Mouse (Mus musculus): ENCODE results near the gene Dnajc16.

Gene Dnajc16

DNA sequence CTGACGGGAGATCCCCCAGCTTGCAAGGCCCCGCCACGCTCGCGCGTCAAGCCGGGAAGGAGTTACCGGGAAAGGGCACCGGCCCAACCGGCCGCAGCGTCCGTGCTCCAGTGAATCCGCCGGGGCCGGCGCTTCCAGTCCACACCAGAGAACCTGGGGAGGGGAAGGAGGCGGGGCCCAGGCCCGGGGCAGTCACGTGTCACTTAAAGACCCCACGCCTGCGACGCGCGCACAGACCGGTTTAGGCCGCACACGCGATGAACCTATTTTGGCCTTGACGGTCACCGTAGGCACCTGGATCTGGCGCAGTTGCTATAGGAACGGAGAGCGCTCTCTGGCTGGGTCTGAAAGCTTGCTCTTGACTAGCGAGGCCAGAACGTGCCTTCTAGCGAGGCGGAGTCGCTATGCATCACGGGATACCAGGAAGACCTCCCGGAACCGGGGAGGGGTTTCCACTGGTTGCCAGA lies at the start of gene Dnajc16:
TSS of gene Dnajc16 (minus strand) at position 408 of the 467 bp plus-strand sequence.
- peak; percentile 98 for DNase-seq

DNA sequence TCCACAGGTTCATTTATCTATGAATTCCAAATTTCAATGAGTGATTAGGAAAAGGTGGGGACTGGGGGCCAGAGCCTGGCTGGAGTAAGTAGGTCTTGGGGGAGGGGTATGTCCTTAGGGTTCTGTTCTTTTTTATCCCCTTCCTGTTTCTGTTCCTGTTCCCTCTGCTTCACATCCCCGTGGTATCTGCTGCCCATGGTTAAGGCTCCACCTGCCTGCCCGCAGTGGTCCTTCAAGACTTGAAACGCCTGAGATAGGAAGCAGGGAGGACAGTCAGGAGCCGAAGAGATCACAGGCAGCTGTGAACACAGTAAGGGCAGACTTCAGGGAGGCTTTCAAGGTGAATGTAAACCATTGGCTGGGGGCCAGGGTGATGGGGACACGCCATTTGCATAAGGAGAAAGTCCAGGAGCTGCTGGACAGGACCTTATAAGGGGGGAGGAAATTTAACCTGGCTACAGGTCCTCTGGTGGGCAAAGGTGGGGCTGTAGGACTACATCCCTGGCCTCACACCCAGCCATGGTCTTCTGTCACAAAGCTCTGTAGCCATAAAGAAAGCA lies 43.9 kb upstream of the Dnajc16 start:
- DNase-seq = no peak

DNA sequence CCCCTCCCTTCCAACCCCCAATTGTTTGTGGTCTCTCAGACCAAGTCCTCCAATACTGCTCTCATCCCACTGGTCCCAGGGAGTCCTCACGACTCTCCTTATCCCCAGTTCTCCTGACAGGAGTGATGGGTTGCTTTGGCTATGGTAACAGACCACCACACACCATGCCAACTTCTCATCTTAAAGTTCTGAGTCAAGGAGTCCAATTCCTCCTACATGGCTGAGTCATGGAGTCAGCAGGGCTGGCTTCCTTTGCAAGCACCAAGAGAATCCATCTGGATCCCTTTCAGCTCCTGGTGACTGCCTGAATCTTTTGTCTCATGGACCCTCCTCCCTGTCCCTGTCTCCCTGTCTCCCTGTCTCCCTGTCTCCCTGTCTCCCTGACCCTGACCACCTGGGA lies 43.2 kb upstream of the Dnajc16 start:
- no peak for DNase-seq

DNA sequence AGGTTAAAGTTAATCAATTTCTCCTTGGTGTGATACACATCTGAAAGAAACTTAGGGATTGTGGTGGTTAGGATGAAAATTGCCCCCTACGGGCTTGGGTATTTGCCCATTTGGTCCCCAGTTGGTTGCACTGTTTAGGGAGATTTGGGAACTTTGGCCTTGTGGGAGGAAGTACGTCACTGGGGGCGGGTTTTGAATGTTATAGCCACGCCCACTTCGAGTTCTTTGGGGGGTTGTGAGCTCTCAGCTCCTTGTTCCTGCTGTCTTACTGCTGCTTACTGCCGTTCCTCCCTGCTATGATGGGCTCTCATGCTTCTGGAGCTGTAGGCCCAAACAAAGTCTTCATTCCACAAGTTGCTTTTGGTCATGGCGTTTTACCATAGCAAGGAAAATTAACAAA lies 40.6 kb upstream of the Dnajc16 start:
- no peak for DNase-seq

DNA sequence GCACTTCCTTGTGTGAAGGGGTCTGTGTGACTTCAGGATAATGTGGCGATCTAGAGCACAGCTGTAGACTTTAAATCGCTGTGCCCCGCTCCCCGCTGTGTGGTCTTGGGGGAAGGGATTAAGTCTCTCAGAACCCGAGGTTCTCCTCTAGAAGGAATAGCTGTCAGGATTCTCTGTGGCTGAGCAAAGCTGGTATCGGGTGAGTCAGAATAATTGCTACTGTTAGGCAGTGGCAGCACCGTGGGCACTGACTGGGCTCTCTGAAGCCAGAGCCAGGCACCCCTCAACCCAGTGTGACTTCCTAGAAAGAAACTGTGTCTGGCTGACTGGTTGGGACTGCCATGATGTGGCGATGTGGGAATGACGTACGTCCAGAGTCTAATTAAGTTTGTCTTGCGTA lies 39.6 kb upstream of the Dnajc16 start:
- DNase-seq = no peak

DNA sequence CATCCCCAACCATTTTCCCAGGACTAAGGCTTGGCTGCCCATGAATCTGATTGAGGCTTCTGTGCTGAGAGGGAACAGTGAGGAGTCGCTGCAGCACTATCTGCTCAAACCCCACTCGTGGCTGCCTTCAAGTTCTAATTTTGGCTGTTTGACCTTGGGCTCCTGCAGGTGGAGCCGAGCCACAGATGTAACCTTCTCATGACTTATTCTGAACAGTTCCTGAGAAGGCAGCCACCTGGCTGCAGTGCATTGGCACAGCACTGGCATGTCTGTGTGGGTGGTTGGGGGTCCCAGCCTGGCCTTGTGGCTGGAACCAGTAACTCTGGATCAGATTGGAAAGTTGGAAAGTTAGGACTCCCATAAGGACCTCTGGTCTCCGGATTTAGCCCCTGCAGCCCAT lies 37.4 kb upstream of the Dnajc16 start:
- DNase-seq = no peak

DNA sequence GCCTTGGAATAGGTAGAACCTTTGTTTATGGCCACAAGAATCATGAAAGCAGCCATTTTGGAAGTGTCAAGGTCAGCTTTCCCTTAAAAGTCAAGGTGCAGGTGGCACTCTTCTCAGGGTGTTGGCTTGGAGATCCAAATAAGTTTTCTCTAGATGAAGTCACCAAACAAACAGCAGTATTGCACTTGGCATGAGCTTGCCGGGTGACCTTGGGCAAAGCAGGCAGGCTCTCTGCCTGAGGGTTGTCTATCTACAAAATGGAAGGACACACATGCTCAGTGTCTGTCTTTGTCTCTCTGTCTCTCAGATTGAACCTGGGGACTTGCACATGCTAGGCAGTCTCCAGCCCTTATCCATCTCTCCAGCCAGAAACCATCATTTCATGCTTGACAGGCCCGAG lies 36.7 kb upstream of the Dnajc16 start:
- DNase-seq = no peak

DNA sequence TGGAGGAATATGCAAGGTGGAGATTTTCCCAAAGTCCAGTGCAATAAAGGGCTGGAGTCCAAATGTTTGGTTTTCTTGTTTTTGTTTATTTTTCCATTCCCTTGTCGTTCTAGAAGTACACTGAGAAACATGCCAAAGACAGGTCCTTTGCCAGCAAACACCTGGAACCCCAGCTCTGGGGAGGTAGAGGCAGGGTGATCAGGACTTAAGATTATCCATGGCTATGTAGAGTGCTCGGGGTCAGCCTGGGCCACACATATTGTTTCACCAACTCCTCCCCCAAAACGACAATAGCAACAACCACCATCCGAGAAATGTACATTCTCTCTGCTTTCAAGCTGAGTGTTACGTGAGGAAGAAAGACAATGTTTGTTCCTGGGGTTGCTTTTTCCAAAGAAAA lies 35.3 kb upstream of the Dnajc16 start, which contains the start of gene Cela2a:
TSS of gene Cela2a (minus strand) at position 101 of the 400 bp plus-strand sequence.
- DNase-seq = no peak

DNA sequence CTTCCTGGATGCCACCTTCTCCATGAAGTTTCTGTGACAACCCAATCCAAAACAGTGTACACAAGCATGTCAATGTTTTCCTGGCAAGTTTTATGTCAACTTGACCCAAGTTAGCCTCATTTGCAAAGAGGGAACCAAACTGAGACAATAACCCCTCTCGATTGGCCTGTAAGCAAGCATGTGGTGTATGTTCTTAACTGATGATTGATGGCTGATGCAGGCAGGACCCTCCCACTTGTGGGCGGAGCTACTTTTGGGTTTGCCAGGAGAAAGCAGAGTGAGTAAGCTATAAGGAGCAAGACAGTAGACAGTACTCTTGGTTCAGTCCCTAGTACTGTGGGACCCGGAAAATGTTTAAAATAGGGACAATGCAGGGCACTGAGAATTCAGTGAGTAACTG lies 32.2 kb upstream of the Dnajc16 start:
- peak; percentile 61 for DNase-seq

DNA sequence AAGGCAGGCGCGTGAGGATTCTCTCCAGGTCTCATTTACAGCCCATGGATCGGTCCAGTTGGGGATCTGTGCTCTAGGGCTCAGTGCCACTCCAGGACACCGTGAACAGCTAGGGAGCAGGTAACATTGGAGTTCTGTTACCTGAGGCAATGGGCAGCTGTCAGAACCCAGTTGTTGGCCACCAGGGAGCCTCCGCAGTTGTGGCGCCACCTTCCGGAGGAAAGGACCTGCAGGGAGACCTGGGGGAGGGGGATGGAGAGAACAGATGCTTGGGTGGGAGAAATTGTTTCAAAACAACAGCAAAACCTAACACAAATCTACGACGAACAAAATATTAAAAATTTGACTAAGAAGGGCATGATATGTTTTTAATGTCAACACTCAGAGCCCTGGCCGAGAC lies 31.4 kb upstream of the Dnajc16 start:
- DNase-seq = peak; percentile 50

DNA sequence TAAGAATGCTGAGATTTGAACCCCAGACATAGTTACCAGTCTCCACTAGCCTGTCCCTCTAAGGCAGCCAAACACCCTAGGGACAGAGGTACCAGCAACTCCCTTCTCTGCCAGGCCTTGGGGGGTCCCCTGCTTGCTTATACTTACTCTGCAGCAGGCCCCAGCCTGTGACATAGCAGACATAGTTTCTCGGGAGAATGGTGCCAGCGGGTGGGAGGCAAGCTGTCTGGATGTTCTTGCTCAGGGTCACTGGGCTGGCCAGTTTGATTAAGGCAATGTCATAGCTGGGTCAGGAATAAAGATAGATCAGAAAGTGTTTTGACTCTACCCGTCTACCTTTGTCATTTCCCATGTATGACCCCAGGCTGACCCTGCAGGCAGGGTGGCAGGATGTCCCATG lies 30.4 kb upstream of the Dnajc16 start:
- no peak for DNase-seq

DNA sequence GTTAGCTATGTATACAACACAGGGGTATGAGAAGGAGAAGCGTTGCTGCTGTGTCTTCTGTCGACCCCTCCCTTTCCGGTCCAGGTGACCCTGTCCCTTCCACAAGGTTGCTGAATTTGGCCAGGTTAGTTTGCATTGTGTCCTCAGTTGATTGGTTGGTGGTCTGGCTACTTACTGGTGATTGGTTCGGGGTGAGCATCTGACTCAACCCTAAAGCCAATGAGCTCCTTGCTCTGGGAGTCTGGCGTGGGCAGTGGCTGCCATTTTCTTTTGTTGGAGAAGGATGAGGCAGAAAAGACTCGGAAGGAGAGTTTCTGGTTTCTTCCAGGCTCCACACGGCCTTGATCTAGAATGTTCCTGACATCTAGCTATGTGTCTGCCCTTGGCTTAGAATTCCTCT lies 28.6 kb upstream of the Dnajc16 start:
- no peak for DNase-seq

DNA sequence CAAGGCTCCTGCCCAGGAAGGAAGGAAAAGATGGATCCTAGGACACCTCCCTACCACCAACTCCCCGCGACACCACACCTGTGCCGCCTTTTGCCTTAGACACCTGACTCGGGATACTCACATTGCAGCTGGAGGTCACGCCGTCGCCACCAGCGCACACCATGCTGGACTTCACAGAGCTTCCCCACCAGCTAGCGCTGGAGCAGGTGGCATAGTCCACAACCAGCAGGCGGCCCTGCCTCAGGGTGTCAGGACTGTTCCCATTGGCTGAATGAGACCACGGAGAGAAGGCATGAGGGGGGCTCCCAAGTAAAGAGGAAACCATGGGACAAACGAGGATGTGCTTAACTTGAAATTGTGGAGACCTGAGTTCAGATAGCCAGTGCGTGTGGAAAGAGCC lies 28.1 kb upstream of the Dnajc16 start:
- DNase-seq = no peak

DNA sequence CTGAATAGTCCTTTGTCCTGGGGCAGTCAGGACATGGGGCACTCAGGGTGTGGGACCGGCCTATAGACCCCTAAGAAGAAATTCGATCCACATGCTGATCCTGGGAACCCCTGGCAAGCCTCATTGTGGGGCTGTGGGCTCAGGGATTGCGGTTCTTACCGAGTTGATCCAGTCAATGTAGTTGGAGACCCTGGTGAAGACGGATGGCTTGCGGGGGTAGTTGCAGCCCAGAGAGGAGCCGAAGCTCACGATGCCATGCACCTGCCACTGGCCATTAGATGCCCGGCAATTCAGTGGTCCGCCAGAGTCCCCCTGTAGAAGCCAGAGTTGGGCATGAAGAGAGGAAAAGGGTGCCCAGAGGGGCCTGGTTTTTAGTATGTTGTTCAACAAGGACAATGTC lies 27.0 kb upstream of the Dnajc16 start:
- DNase-seq = no peak

DNA sequence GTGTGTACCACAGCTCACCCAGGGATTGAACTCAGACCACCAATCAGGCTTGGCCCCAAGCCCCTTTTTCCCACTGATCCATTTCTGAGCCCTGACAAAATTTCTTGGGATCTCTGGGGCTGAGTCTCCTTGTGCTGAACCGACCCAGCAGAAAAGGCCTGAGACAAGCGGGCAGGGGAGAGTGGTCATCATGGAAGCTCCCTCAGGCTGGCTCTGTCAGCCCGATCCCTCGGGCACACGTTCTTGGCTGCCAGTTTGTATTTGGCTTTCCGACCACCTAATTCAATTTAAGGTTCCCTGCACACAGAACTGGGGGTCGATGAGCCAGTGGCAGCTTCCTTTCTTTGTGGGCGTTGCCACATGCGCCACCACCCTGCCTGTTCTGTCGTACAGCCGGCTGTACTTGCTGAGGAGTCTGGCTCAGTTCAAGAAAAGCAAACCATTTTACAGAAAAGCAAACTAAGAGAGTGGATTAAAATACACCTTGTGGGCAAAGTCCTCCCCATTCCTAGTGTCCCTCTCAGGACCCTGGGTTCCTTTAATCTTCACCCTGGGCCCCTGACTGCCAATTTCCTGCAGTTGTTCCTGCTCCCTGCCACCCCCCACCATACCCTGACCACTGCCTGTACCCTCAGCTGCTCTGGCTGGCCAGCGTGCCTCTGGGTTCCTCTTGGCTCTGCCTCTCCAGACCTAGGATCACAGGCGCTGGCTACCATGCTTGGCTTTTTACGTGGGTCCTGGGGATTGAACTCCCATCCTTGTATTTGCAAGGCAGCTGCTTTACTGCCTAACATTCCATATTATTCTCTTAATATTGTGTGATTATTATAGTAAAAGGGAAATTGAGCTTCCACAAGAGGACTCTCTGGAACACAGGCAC lies 26.3 kb upstream of the Dnajc16 start:
- no peak for DNase-seq

DNA sequence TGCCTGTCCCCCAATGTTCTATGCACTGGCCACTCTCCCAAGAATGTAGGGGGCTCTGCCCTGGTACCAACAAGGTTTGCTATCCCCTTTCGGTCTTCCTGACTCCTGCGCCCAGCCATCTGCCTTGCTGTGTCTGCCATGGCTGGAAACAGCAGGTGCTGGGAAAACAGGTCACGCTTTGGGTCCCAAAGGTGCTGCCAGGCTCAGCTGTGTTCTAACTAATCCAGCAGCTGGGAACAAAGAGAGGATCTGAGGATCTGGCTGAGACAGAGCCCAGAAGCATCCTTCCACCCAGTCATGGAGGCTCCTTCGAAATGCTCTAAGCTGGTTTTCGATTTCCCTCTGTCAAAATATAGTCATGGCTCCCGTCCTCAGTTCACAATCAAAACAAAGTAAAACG lies 25.5 kb upstream of the Dnajc16 start:
- no peak for DNase-seq

DNA sequence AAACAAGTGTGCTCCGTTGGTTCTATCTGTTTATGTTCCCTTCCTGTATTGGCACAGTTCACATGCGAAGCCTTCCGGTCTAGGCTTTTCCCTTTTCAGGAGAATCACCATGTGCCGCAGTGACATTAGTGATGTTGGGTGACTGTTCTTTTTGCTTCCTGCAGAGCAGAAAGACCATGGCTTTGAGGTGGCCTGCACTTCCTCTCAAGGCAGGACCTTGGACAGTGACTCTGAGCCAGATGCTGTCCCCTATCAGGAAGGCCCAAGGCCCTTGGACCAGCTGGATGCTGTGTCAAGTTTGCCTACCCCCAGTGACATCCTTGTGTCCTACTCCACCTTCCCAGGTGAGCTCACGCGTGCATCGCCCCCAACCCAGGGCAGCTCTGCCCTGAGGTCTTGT lies 20.6 kb upstream of the Dnajc16 start:
- DNase-seq = no peak

DNA sequence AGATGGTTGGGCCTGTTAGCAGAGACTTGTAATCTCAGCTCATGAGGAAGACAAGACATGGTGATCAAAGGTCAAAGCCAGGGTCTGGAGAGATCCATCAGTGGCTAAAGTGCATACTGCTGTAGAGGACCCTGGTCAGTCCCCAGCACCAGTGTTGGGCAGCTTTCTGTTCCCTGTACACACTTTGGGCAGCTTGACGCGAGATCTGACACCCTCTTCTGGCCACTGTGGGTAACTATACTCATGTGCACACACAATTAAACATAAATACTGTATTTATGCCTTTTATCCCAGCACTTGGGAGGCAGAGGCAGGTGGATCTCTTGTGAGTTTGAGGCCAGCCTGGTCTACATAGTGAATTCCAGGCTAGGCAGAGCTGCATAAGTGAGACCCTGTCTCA lies 20.2 kb upstream of the Dnajc16 start:
- DNase-seq = no peak

DNA sequence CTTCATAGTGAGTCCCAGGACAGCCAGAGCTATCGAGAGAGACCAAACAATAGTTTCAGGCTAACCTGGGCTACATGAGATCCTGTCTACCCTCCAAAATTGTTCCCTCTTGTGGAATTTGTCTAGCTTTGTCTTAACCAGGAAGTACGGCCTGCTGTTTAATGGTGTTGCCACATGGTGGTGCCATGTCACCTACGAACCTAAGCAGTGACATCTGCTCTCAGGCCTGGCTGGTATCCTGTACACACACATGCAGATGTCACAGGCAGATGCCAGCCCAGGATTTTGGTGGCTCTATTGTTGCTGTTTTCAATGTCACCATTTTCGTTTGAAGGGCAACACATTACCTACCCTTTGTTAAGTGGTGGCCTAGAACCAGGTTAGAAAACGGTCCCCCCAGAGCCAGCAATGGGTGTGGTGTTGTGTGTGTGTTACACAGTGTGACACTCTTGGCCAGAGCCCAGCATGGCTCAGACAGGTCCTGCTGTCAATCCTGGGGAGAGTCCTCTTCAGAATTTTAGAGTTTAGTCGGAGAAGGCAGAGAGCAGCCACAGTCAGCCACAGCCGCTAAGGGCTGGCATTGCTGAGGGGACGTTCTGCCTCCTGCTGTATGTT lies 19.2 kb upstream of the Dnajc16 start:
- peak; percentile 42 for DNase-seq

DNA sequence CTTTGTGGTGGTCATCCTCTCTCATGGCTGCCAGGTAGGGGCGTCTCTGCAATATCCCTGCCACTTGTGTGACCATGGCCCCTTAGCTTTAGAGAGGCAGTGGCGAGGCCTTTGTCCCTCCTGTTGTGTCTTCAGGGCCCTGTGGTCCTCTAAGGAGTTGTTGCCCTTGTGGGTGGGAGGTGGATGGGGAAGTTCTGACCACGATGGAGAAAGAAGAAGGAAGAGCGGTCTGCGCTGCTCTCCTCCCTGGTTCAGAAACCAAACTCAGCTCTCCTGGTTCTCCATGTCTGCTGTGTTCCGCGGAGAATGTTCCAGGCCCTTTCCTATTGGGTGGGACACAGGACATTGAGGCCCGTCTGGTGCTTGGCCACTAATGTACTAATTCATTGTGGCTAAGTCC lies 15.2 kb upstream of the Dnajc16 start:
- no peak for DNase-seq

DNA sequence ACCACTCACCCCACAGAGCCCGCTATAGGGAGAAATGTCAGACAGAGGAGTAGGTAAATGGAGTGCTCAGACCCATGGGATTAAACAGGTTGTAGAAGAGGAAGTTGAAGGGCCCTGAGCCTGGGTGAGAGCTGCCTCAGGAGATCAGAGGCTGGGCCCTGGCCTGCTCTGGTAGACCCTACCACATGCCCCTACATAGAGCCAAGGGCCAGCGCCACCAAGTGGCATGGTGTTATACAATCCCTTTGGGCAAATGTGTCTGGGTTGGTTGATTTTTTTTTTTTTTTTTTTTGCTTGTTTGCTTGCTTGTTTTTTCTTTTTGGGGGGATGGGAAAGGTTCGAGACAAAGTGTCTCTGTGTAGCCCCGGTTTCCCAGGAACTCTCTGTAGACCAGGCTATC lies 13.4 kb upstream of the Dnajc16 start:
- no peak for DNase-seq

DNA sequence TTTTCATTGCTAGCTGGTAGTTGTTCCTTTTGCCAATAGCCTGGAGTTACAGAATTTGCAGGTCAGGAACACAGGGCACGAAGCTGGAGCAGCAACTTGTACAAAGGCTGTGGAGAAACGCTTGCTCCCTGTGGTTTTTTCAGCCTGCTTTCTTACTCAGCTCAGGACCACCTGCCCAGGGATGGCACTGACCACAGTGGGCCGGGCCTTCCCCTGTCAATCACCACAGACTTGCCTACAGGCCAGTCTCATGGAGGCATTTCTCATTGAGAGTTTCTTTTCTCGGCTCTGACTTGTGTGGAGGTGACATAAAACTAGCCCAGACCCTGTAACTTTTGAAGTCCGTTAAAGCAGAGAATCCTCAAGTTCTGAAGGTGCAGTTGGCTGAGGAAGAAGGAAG lies 6.8 kb upstream of the Dnajc16 start:
- DNase-seq = no peak

DNA sequence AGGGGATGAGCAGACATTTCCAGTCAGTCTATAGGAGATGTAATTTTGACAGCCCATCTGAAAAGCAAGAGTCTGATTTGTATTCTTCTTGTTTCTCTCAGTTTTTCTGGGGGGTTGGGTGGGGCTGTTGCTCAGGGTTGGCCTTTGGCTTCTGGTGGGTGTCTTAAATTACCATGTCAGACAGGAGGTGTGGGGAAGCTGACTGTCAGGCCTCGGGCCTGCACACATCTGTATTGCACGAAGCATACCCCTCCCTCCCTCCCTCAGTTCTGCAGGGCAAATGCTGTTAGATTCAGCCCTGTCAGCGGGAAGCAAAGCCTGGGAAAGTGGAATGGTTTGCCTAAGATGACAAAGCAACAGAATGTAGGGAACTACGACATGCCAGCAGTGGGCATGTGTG lies 6.2 kb upstream of the Dnajc16 start:
- DNase-seq = no peak

DNA sequence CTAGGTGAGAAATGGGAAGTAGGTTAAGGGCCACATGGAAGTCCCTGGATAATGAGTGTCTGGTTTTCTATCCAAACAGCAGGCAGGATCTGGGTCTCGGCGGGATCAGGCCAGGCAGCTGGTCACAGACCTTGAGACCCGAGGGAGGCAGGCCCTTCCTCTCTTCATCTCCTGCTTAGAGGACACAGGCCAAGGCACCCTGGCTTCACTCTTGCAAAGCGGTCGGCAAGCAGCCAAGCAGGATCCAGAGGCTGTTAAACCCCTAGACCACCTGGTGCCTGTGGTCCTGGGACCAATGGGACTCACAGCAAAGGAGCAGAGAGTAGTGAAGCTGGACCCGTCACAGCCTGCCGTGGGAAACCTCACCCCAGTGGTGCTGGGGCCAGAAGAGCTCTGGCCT lies 5.6 kb upstream of the Dnajc16 start:
- no peak for DNase-seq

Data from lung, postnatal 36 days (tissue).